8 mouse cellular contexts compared by ENCODE assay signal in genomic region chr7:46393116-46393515, GRCm38 (mm10). TPM values are rescaled to one million over a fixed set of nuclear protein-coding genes. Genes with fewer than 3 reads are reported as not detected.
A peak's percentile ranks its signal among the peaks of the same experiment; 100 is the strongest.
DNase-seq lines count a peak whose midpoint lies in the region; ATAC-seq and TF ChIP-seq lines count a peak whose summit lies in the region.

No protein-coding gene starts in this region.

- no peak overlapping the region for H3K4me3 ChIP-seq in kidney, adult 2 months (ENCODE audit: insufficient read depth, low read depth, low read length)
- H3K4me3 ChIP-seq in limb, embryonic 13.5 days: no peak overlapping the region
- H3K4me3 ChIP-seq in neural tube, embryonic 14.5 days (ENCODE audit: low read depth, low read length): no peak overlapping the region
- H3K4me3 ChIP-seq in testis, adult 2 months (ENCODE audit: control insufficient read depth, low read depth, low read length): no peak overlapping the region

- no peaks in the 10 kb centered on the region for H3K9me3 ChIP-seq in limb, embryonic 13.5 days
- H3K9me3 ChIP-seq in neural tube, embryonic 14.5 days (ENCODE audit: control insufficient read depth, low read length): no peaks in the 10 kb centered on the region

- TF ChIP-seq CTCF in kidney, adult 2 months (conservative IDR thresholded peaks at IDR 0.05; ENCODE audit: insufficient read depth, insufficient read length, low read depth, low read length): peak; percentile 91
- TF ChIP-seq CTCF in testis, adult 2 months (IDR thresholded peaks at IDR 0.05; ENCODE audit: control insufficient read depth, insufficient read depth, insufficient replicate concordance, low read depth, low read length): peak; percentile 78; the same call in 1 of the 2 replicates

- TF ChIP-seq POLR2A in kidney, adult 2 months (IDR thresholded peaks at IDR 0.05; ENCODE audit: low read depth, low read length): no peak
- TF ChIP-seq POLR2A in testis, adult 2 months (IDR thresholded peaks at IDR 0.05; ENCODE audit: control insufficient read depth, low read depth, low read length): no peak

- peak; percentile 82 for DNase-seq in layer of hippocampus, adult 11-12 months (ENCODE audit: low spot score)
- DNase-seq in layer of hippocampus, adult 9-10 months (ENCODE audit: low spot score): no peak
- peak; percentile 99 for DNase-seq in cerebellum, postnatal 14 days
- peak; percentile 80 for DNase-seq in gastrocnemius, postnatal 10 days
- peak; percentile 90 for DNase-seq in kidney, adult 2 months

- ATAC-seq in limb, embryonic 13.5 days (ENCODE audit: low FRiP score, low read depth): peak; percentile 33; the same call in 1 of the 2 replicates
- ATAC-seq in neural tube, embryonic 14.5 days (ENCODE audit: low read depth): peak; percentile 44

- H3K36me3 ChIP-seq in kidney, adult 2 months (ENCODE audit: control insufficient read depth, insufficient read depth, low read length): no peaks in the 10 kb centered on the region
- no peaks in the 10 kb centered on the region for H3K36me3 ChIP-seq in limb, embryonic 13.5 days
- H3K36me3 ChIP-seq in neural tube, embryonic 14.5 days (ENCODE audit: control insufficient read depth, insufficient read depth, low read length): no peaks in the 10 kb centered on the region
- H3K36me3 ChIP-seq in testis, adult 2 months (ENCODE audit: control insufficient read depth, insufficient read depth, low read length): no peaks in the 10 kb centered on the region

- no peaks in the 10 kb centered on the region for H3K4me1 ChIP-seq in kidney, adult 2 months (ENCODE audit: control insufficient read depth, insufficient read depth, low read length)
- peaks cover 18% of the 10 kb centered on the region for H3K4me1 ChIP-seq in limb, embryonic 13.5 days
- no peaks in the 10 kb centered on the region for H3K4me1 ChIP-seq in neural tube, embryonic 14.5 days (ENCODE audit: control insufficient read depth, insufficient read depth, low read length)
- peaks cover 19% of the 10 kb centered on the region for H3K4me1 ChIP-seq in testis, adult 2 months (ENCODE audit: control insufficient read depth, insufficient read depth, low read length)

- H3K27ac ChIP-seq in kidney, adult 2 months (ENCODE audit: insufficient read depth, low read depth, low read length): no peak overlapping the region
- H3K27ac ChIP-seq in limb, embryonic 13.5 days: no peak overlapping the region
- no peak overlapping the region for H3K27ac ChIP-seq in neural tube, embryonic 14.5 days (ENCODE audit: low read depth, low read length)
- H3K27ac ChIP-seq in testis, adult 2 months (ENCODE audit: control insufficient read depth, insufficient read depth, low read depth, low read length): no peak overlapping the region

- H3K27me3 ChIP-seq in kidney, adult 2 months (replicated peaks; ENCODE audit: control insufficient read depth, insufficient read depth, low read length): peaks cover 1% of the 10 kb centered on the region; the same call in 1 of the 2 replicates
- H3K27me3 ChIP-seq in limb, embryonic 13.5 days: peaks cover 62% of the 10 kb centered on the region
- H3K27me3 ChIP-seq in neural tube, embryonic 14.5 days (ENCODE audit: control insufficient read depth, insufficient read depth, low read length): peaks cover 22% of the 10 kb centered on the region
- no peaks in the 10 kb centered on the region; the same call in 1 of the 2 replicates for H3K27me3 ChIP-seq in testis, adult 2 months (ENCODE audit: control insufficient read depth, insufficient read depth, low read length)

- H3K9ac ChIP-seq in limb, embryonic 13.5 days: no peak overlapping the region
- no peak overlapping the region for H3K9ac ChIP-seq in neural tube, embryonic 14.5 days (replicated peaks; ENCODE audit: low read depth, low read length)

- no peak overlapping the region for H3K4me2 ChIP-seq in limb, embryonic 13.5 days (replicated peaks)
- no peak overlapping the region for H3K4me2 ChIP-seq in neural tube, embryonic 14.5 days (ENCODE audit: low read depth, low read length)

- WGBS in kidney, adult 2 months: 0% methylated on average over 2 of the region's 2 CpGs
- 0% methylated on average over 2 of the region's 2 CpGs for WGBS in limb, embryonic 13.5 days
- 0% methylated on average over 2 of the region's 2 CpGs for WGBS in neural tube, embryonic 14.5 days

RNA-seq across cellular contexts. Expression of gene Kcnc1, which starts 3.2 kb away (rescaled TPM):
- 10 to 100 TPM; 19.7 to 21.1 TPM for total RNA-seq in gastrocnemius, postnatal 10 days (2021)
- polyA plus RNA-seq in kidney, adult 2 months (2012; rRNA removed): 0.05 and 0.23 TPM in 2 replicates
- 0.06 and 0.60 TPM in 2 replicates for polyA plus RNA-seq in limb, embryonic 13.5 days (2015; fragmentation: Nextera tagmentation; extraction: Ambion mirVana)
- 16.1 and 20.5 TPM in 2 replicates for polyA plus RNA-seq in neural tube, embryonic 14.5 days (2014; fragmentation: Nextera tagmentation; extraction: Ambion mirVana)
- polyA plus RNA-seq in testis, adult 2 months (2012; rRNA removed): 14.6 and 19.1 TPM in 2 replicates

RNA-seq across cellular contexts. Expression of gene Myod1, which starts 16.8 kb away (rescaled TPM):
- total RNA-seq in gastrocnemius, postnatal 10 days (2021): 10 to 100 TPM; 36.8 to 45.3 TPM
- 0.20 TPM in 1 of 2 replicates, not detected in the other for polyA plus RNA-seq in kidney, adult 2 months (2012; rRNA removed)
- 59.2 and 69.5 TPM in 2 replicates for polyA plus RNA-seq in limb, embryonic 13.5 days (2015; fragmentation: Nextera tagmentation; extraction: Ambion mirVana)
- polyA plus RNA-seq in neural tube, embryonic 14.5 days (2014; fragmentation: Nextera tagmentation; extraction: Ambion mirVana): 0.24 TPM in 1 of 2 replicates, not detected in the other
- 0.09 TPM in 1 of 2 replicates, not detected in the other for polyA plus RNA-seq in testis, adult 2 months (2012; rRNA removed)

Comparison
In these comparisons a context has a peak if more than half of its experiments do, and no peak if none do; other contexts are left out.
1. RNA of gene Myod1, which starts 16.8 kb away (polyA plus RNA-seq): 59.2 to 69.5 TPM in limb, embryonic 13.5 days; 0.24 TPM in neural tube, embryonic 14.5 days, 0.20 TPM in kidney, adult 2 months and 0.09 TPM in testis, adult 2 months; every median in the first group is over 10 times any median in the second.